Mouse (Mus musculus) stomach, embryonic 16.5 days (tissue): ENCODE measurements around the gene C5ar1. TPM values are rescaled to one million over a fixed set of nuclear protein-coding genes. Genes with fewer than 3 reads are reported as not detected.

Source experiments
- ATAC-seq: fragments of 200-750 bp; cut with Nextera tagmentation; 2 replicates; pipeline ENCODE4 v1.8.0; 2017; ENCODE audit warnings: moderate number of reproducible peaks, moderate TSS enrichment; ENCODE audit not compliant: insufficient read depth, low FRiP score
- H3K27ac ChIP-seq: fragments of 300-500 bp; sonication (generic); 2 replicates; pipeline ENCODE4 v1.5.1; 2014; ENCODE audit warnings: low read length
- H3K27me3 ChIP-seq: fragments of 300-500 bp; sonication (generic); 2 replicates; pipeline ENCODE4 v1.6.1; 2014; ENCODE audit warnings: low read length, control low read depth, mixed read lengths; ENCODE audit not compliant: control insufficient read depth, insufficient read depth
- H3K36me3 ChIP-seq: fragments of 300-500 bp; sonication (generic); 2 replicates; pipeline ENCODE4 v1.6.1; 2014; ENCODE audit warnings: low read length; ENCODE audit not compliant: control insufficient read depth, insufficient read depth
- H3K4me1 ChIP-seq: fragments of 300-500 bp; sonication (generic); 2 replicates; pipeline ENCODE4 v1.6.1; 2014; ENCODE audit warnings: low read length, control low read depth, mixed read lengths; ENCODE audit not compliant: control insufficient read depth, insufficient read depth
- H3K4me2 ChIP-seq: fragments of 300-500 bp; sonication (generic); 2 replicates; pipeline ENCODE4 v1.6.1; 2014; ENCODE audit warnings: low read depth, low read length, mixed read lengths
- H3K4me3 ChIP-seq: fragments of 300-500 bp; sonication (generic); replicated peaks from 2 replicates; pipeline ENCODE4 v1.5.1; 2014; ENCODE audit warnings: mild to moderate bottlenecking, low read length
- H3K9ac ChIP-seq: fragments of 300-500 bp; sonication (generic); 2 replicates; pipeline ENCODE4 v1.6.1; 2014; ENCODE audit warnings: low read length
- H3K9me3 ChIP-seq: fragments of 300-500 bp; sonication (generic); replicated peaks from 2 replicates; pipeline ENCODE4 v1.6.1; 2016; ENCODE audit warnings: low read length, control low read depth; ENCODE audit not compliant: control insufficient read depth
- WGBS: fragments of 180-500 bp; shearing (Covaris S2); extraction: QIAGEN DNeasy Blood & Tissue Kit; methylation state at CpG from one replicate; pipeline ENCODE4 v1.1.7; 2014; 5-methylcytosine and 5-hydroxymethylcytosine counted together
- polyA plus RNA-seq: library from polyadenylated mRNA; unstranded; fragments of >200 nt; fragmentation: Nextera tagmentation; extraction: Ambion mirVana; gene quantifications from 2 replicates; pipeline ENCODE4 v1.2.1, GENCODE M21; 2015

The C5ar1 gene
- polyA plus RNA-seq, 1 experiment from 2014 or later, result 4.8 TPM

DNA sequence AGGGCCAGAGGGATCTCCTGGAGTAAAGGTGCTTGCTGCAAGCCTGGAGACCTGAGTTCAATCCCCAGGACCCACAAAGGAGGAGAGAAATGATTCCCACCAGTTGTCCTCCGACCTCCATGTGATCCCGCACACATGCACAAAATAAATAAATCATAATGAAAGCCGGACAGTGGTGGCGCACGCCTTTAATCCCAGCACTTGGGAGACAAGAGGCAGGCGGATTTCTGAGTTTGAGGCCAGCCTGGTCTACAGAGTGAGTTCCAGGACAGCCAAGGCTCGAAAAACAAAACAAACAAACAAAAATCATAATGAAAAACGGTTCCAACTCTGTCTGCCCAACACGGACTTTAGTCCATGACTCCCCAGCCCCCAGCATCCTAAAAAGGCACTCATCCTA lies 25.6 kb upstream of the C5ar1 start:
- Histone ChIP-seq H3K27me3 (no peaks in the 10 kb centered on the region), H3K4me2 (peak overlapping the region; percentile 56), H3K9ac (peak overlapping the region; percentile 62; the same call in 1 of the 2 replicates), H3K9me3 (no peaks in the 10 kb centered on the region), H3K27ac (peak overlapping the region; percentile 92), H3K4me3 (peak overlapping the region; percentile 80), H3K4me1 (peaks cover 7% of the 10 kb centered on the region; the same call in 1 of the 2 replicates), H3K36me3 (peaks cover 18% of the 10 kb centered on the region)
- 41% methylated on average over 9 of the region's 9 CpGs for WGBS
- no peak for ATAC-seq

- WGBS, result 86% methylated on average over 8 of the region's 8 CpGs
- H3K36me3 ChIP-seq, result peaks cover 19% of the 10 kb centered on the region
These were observed 24.7 kb upstream of the C5ar1 start for GRCm38 (mm10) chr7:16284001-16284400.

DNA sequence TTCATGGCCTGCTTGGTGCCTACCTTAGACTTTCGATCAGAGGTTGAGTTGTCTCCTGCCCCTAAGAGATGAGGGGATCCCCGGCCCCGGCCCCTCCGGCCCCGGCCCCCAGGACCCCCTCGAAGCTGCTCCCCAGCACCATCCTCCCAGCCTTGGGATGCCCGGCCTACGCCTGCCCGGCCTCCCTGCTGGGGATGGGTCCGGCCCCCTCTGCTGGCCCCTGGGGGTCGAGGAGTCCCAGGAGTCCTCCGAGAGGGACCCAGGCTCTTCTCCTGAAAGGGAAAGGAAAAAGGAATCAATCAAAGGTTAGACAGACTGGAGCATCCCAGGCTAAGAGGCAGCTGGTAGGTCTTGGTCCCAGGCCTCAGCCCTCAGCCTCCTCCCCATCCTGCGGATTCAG lies 23.0 kb upstream of the C5ar1 start:
- Histone ChIP-seq H3K4me1 (peaks cover 7% of the 10 kb centered on the region; the same call in 1 of the 2 replicates), H3K36me3 (peaks cover 19% of the 10 kb centered on the region), H3K27me3 (no peaks in the 10 kb centered on the region), H3K9ac (no peak overlapping the region), H3K4me2 (no peak overlapping the region), H3K4me3 (no peak overlapping the region), H3K27ac (no peak overlapping the region), H3K9me3 (no peaks in the 10 kb centered on the region)
- no peak for ATAC-seq
- 82% methylated on average over 13 of the region's 13 CpGs for WGBS

More at GRCm38 (mm10) chr7:16284001-16284400, 24.7 kb upstream of the C5ar1 start:
- Histone ChIP-seq H3K4me1 (peaks cover 7% of the 10 kb centered on the region; the same call in 1 of the 2 replicates), H3K9me3 (no peaks in the 10 kb centered on the region), H3K4me3 (no peak overlapping the region), H3K9ac (no peak overlapping the region), H3K27ac (0 out of 2 replicates have a peak overlapping the region, but pooled peaks have one; percentile 92), H3K27me3 (no peaks in the 10 kb centered on the region), H3K4me2 (no peak overlapping the region)
- no peak for ATAC-seq

- Histone ChIP-seq H3K27ac (no peak overlapping the region), H3K9me3 (no peaks in the 10 kb centered on the region), H3K27me3 (no peaks in the 10 kb centered on the region), H3K36me3 (peaks cover 24% of the 10 kb centered on the region), H3K4me3 (no peak overlapping the region), H3K4me1 (peaks cover 12% of the 10 kb centered on the region; the same call in 1 of the 2 replicates), H3K4me2 (no peak overlapping the region), H3K9ac (no peak overlapping the region)
- WGBS, result 93% methylated on average over 11 of the region's 11 CpGs
- ATAC-seq, result no peak
These were observed 21.4 kb upstream of the C5ar1 start for GRCm38 (mm10) chr7:16280721-16281120.

DNA sequence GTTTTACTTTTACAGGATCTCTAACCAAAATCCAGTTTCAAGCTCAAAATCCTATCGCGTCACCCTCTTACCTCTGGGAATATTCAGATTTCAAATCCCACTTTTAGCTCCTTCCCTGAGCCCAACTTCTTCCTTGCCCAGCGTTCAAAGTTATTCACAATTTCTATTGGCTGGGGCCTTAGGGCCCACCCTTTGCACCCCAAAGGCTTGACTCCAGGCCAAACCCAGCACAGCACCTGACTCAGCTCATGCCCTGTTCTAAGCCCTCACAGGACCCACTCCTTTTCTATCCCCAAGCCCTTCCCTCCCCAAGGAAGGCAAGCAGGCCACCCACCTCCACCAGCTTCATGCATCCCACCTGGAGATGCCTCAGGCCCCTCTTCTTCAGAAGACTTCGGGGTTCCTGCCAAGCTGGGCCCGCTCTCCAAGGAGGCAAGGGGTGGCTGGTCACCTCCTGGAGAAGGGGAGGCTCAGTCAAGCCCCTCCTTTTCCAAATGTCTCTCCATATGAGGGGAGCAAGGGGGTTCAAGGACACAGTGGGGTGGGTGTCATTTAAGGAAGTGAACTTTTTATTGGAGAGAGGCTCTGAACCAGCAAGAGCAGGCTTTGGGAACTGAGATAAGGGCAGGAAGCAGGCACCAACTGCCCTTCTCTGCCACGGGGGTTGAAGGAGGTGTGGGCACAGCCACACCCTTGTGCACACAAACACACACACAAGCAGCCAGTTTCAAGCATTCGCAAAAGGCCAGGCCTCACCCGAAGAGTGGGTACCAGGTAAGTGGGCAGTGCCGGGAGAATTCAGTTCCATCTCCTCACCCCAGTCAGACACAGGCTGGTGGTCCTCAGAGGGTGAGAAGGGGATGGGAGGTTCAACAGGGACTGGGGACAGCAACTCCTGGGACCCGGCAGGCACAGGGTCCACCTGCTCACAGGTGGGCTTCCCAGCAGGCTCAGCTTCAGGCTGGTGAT lies 15.9 kb upstream of the C5ar1 start:
- WGBS, result 75% methylated on average over 10 of the region's 10 CpGs
- peaks cover 36% of the 10 kb centered on the region for H3K4me1 ChIP-seq
- H3K4me3 ChIP-seq, result no peak overlapping the region
- H3K27me3 ChIP-seq, result no peaks in the 10 kb centered on the region
- no peaks in the 10 kb centered on the region for H3K9me3 ChIP-seq
- peak overlapping the region; percentile 87 for H3K9ac ChIP-seq
- peaks cover 17% of the 10 kb centered on the region; the same call in 1 of the 2 replicates for H3K36me3 ChIP-seq
- ATAC-seq, result no peak
- peak overlapping the region; percentile 67 for H3K27ac ChIP-seq
- H3K4me2 ChIP-seq, result peak overlapping the region; percentile 94

GRCm38 (mm10) chr7:16273766-16274140 lies 14.4 kb upstream of the C5ar1 start:
- peak overlapping the region; percentile 94 for H3K4me2 ChIP-seq
- no peaks in the 10 kb centered on the region for H3K9me3 ChIP-seq
- H3K9ac ChIP-seq, result peak overlapping the region; percentile 87
- H3K36me3 ChIP-seq, result peaks cover 14% of the 10 kb centered on the region; the same call in 1 of the 2 replicates
- under 1% methylated on average over 18 of the region's 18 CpGs for WGBS
- H3K4me1 ChIP-seq, result peaks cover 36% of the 10 kb centered on the region
- peak overlapping the region; percentile 76 for H3K4me3 ChIP-seq
- ATAC-seq, result peak; percentile 79
- H3K27ac ChIP-seq, result peak overlapping the region; percentile 99
- no peaks in the 10 kb centered on the region for H3K27me3 ChIP-seq

DNA sequence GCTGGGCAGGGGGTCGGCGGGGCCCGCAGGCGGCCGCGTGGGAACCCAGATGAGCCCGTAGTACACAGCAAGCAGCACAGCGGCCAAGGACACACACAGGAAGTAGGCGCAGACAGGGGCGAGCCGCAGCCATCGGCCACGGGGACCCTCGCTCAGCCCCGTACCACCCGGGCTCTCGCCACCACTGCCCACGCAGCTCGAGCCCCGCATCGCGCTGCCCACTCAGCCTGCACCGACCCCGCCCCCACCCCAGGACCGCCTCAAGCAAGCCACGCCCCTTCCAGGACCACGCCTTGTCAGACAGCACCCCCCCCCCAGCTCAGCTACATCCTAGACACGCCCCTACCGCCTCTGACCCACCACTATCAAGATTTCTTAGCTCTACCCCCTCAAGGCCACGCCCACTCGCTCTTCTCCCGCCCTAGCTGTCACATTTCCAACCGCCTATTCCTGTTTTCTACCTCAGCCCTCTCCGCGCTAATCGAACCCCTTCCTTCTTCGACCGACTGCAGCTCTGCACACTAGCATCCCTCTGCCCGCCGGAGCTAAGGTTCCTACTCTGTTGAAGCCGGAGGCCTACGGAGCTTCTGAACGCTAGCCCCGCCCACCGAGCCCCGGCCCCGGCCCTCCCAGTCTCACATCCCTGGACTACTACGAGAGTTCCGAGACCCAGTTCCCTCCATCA lies 13.9 kb upstream of the C5ar1 start, which contains the start of gene Inafm1:
Inafm1 (minus strand) TSS at position 537 of the 685 bp plus-strand sequence.
- H3K36me3 ChIP-seq, result peaks cover 14% of the 10 kb centered on the region; the same call in 1 of the 2 replicates
- peak within 1 kb of the TSS; percentile 94 for H3K4me2 ChIP-seq
- peak within 1 kb of the TSS; percentile 99 for H3K27ac ChIP-seq
- H3K9me3 ChIP-seq, result no peaks in the 10 kb centered on the region
- WGBS, result under 1% methylated on average over 49 of the region's 49 CpGs
- H3K27me3 ChIP-seq, result no peaks in the 10 kb centered on the region
- H3K4me3 ChIP-seq, result peak within 1 kb of the TSS; percentile 76
- peak; percentile 87 for ATAC-seq
- H3K4me1 ChIP-seq, result peaks cover 36% of the 10 kb centered on the region
- H3K9ac ChIP-seq, result peak within 1 kb of the TSS; percentile 87

- Histone ChIP-seq H3K4me1 (peaks cover 36% of the 10 kb centered on the region), H3K4me3 (peak overlapping the region; percentile 76), H3K4me2 (peak overlapping the region; percentile 94), H3K9ac (peak overlapping the region; percentile 87), H3K9me3 (no peaks in the 10 kb centered on the region), H3K27ac (peak overlapping the region; percentile 99), H3K36me3 (peaks cover 14% of the 10 kb centered on the region; the same call in 1 of the 2 replicates), H3K27me3 (no peaks in the 10 kb centered on the region)
- peak; percentile 84 for ATAC-seq
- under 1% methylated on average over 46 of the region's 46 CpGs for WGBS
These were observed 13.3 kb upstream of the C5ar1 start for GRCm38 (mm10) chr7:16272681-16273080.
